Mouse (Mus musculus) neutrophil, adult 5-6 weeks (primary cell): Measurements from ENCODE around the gene Trmt11. TPM values are rescaled to one million over a fixed set of nuclear protein-coding genes. Genes with fewer than 3 reads are reported as not detected.
"Not testable (repeated sequence)": the region's sequence is repeated elsewhere in the genome, so short reads cannot be mapped to it uniquely, and the experiment has no call there.

Experiments used
- ATAC-seq: fragments of 151-379, 151-347 bp; 2 replicates; pipeline ENCODE4 v1.8.0; 2017; ENCODE audit warnings: mild to moderate bottlenecking, moderate TSS enrichment; ENCODE audit not compliant: insufficient number of reproducible peaks, poor library complexity, low FRiP score, severe bottlenecking; ENCODE audit errors: extremely low read depth
- total RNA-seq: library from RNA; stranded (forward); fragments of 200-1000 nt; gene quantifications from 2 replicates; pipeline ENCODE4 v1.2.3, GENCODE M21; 2017

Trmt11 gene
- total RNA-seq = 11.5 and 11.6 TPM in 2 replicates

DNA sequence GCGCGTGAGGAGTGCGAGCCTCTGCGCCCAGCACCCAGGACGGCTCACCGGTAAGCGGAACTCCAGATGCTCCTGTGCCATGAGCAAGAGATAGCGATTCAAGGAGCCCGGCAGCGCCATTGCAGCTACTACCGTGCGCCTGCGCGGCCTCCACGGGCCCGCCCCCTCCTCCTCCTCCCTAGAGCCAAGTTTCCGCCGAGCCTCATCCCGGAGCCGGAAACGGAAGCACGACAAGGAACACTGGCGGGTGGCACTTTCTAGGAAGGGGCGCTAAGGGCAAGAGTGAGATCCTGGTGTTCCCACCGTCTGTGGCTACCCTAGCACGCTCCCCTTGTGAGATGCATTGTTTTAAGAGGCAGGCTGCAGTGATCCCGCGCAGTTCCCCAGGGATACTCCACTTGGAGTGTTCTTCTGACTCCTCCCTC, at the start of gene Trmt11:
TSS of gene Trmt11 (minus strand) at position 208 of the 425 bp plus-strand sequence.
- peak; percentile 68 for ATAC-seq

DNA sequence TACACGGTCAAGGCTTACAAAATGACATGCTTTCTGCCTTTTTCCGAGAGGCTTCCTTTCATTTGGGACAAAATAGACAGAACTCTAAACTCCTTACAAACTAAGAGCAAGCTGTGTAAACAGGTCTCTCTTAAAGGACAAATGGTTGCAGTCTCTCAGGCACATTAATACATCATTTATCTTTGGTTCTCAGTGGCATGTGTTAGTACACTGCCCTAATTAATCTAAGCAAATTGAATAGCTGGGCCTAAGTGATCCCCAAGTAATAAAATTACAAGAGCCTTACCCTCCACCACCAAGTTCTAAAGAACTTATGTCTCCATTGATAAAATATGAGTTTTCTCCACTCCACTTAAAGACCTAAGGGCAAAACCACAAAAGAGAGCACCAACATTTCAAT, 47.1 kb upstream of the Trmt11 start:
- ATAC-seq = no peak

DNA sequence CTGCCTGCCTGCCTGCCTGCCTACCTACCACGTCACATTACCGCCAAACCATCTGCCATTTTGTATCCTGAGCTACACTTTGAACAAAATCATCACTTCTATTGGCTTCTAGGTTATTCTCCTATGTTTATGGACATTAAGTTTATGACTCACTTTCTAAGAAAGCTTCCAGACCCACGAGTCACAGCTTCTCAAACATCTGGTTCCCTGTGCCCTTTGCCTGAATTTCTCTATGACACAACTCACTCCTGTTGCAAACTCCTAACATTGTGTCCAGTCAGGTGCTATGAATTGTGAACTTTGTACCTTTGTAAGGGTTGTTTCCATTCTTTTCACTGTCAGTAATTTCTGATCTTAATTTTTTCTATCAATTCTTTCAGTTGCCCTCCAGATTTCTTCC, 37.7 kb upstream of the Trmt11 start:
- no peak for ATAC-seq

DNA sequence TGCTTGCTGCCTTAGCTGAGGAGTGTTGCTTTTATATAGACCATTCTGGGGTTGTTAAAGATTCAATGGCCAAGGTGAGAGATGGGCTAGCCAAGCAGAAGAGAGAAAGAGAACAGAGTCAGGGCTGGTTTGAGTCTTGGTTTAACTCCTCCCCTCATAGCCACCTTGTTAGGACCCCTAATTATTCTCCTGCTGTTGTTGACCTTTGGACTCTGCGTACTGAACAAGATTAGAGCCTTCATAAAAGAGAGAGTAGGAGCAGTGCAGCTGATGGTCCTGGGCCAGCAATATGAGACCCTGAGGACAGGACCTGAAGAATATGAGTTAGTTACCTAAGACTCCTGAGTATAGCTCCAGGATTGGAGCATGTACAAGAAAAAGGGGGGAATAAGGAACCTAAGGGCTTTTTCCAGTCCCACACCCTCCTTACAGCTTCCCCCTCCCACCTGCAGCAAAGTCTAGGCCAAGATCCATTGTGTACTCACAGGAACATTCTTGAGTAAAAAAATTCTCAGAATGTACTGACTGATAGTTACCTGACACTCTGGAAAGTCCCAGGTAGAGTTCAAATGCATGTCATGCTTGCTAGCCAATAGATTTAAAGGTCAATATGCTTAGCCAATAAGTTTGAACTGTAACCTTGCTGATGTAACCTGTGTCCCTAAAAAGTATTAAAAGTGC, 36.1 kb upstream of the Trmt11 start:
- ATAC-seq = not testable (repeated sequence)

DNA sequence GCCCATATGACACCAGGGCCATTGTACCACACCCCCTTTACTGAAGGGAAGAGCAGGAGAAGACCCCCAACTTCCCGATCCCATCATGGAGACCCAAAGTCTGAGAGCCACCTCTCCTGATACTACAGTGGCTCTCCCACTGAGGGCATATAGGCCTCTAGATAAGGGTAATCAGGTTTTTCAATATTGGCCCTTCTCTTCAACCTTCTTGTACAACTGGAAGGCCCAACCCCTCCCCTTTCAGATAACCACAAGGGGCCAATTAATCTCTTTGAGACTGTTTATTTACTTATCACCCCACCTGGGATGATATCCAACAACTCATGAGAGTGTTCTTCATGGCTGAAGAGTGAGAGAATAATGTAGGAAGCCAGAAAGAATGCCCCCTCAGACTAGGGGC, 32.2 kb upstream of the Trmt11 start:
- no peak for ATAC-seq

DNA sequence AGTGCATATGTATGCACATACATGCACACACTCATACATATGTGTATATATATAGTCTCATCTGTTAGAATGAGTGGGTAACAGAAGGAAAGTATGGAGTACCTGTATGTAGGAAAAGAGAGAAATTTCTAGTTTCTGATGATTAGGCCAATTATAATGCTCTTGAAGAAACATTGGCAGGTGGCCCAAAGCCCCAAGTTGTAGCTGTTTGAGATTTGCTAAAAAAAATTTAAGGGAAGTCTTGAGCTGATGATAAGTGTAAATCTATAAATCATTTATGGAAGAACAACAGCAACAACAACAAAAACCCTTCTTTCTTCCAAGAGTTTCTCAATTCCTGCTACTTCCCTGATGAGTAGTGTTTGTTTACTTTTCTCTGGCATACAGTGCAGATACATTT, 29.4 kb upstream of the Trmt11 start:
- ATAC-seq = no peak

DNA sequence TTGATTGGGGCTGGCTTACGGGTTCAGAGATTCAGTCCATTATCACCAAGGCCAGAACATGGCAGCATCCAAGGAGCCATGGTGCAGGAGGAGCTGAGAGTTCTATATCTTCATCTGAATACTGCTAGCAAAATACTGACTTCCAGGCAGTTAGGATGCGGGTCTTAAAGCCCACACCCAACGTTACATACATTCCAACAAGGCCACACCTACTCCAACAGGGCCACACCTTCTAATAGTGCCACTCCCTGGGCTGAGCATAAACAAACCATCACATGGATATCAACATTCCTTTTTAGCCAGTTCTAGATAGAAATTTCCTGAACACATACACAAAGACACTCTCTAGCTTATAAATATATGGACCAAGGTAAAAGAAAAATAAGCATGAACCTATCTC, 29.0 kb upstream of the Trmt11 start, which contains the start of gene Hint3:
TSS of gene Hint3 (minus strand) at position 120 of the 400 bp plus-strand sequence.
- ATAC-seq = no peak

DNA sequence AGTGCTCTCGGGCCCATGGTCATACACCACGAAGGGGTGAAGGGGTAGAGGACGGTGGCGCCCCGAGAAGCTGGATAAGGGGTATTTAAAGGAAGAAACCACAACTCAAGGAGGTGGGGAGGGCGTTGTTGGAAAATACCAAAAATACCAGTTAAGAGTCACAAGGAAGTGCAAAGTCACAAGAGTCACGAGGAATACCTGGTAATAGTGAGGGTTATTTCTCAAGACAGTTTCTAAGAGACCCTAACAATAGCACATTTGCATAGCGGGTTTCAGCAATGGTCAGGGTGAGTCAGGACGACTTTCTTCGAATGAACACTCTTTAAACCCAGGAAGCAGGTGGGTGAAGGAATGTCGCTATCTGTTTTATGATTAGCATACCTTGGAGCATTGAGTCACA, 27.9 kb upstream of the Trmt11 start:
- not testable (repeated sequence) for ATAC-seq

DNA sequence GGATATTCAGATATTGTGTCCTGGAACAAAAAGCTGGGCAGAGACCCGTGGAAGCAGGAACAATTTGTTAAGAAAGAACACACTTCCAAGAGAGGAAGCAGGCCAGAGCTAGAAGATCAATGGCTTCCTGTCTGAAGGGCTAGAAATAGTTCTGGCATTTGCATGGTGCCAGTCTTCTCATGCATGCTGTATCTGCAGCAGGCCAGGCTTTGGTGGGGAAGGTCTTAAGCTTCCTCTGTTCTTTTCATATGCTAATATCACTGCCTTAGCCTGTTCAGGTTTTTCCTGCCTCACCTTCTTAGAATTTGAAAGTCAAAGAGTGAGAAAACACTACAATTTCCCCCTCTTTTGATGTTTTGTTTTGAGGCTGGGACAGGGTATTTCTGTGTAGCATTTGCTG, 27.0 kb upstream of the Trmt11 start:
- ATAC-seq = no peak

DNA sequence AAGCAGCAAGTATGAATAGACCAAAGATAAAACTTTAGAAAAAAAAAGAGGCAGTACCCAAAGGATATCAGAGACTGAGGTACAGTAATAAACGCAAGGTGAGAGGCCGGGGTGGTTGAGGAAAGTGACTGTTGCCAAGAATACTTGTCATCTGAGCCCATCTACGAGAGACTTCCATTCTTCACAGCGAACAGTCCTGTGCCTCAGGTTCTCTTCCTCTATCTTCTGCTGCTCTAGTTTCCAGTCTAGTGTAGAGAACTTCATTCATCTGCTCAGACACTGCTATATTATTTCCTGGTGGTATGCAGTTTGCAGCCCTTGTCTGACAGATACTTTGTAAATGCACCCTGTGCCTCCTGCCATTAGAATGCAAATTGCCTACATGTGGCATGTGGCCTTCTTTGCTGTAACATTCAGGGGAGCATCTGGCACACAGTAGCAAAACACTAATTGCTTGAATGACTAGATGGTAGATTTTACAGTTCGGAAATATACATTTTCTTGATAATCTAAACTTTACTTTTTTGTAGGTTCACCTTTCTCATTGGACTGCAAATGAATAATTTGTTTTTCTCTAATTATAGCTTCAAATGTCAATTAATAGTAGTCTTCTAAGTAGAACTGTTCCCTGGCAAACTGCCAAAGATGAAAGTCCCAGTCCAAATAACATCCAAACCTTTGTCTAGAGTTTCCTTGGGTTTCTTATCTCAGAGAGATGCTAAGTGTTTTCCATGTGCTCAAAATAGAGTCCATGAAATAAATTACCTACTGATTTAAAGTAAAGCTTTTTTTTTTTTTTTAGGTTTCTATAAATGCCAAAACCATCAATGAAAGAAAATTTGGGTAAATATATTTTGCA, 23.8 kb upstream of the Trmt11 start:
- no peak for ATAC-seq

DNA sequence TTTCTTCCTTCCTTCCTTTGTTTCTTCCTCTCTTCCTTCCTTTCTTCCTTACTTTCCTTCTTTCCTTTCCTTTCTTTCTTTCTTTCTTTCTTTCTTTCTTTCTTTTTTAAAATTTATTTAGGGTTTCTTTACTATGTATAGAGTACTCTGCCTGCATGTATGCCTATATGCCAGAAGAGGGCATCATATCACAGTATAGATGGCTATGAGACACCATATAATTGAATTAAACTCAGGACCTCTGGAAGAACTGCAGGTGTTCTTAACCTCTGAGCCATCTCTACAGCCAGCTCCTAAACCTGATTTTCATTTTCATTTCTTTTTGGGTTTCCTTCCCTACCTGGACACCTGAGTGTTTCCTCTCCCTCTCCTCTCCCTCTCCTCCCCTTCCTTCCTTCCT, 22.4 kb upstream of the Trmt11 start:
- no peak; the same call in 1 of the 2 replicates for ATAC-seq

DNA sequence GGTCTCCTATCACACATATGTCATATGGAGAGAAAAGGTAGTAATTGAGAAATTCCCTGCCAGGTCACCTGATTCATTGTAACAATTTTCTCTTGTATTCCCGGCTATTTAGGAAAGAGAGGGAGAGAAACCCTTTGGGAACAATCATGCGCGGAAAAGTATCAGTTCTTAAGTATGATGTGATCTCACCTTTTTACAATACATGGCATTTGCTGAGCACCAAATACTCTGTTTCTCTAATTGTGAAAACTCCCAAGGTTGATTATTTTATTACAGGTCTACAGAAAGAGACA, 18.3 kb upstream of the Trmt11 start:
- ATAC-seq = no peak

DNA sequence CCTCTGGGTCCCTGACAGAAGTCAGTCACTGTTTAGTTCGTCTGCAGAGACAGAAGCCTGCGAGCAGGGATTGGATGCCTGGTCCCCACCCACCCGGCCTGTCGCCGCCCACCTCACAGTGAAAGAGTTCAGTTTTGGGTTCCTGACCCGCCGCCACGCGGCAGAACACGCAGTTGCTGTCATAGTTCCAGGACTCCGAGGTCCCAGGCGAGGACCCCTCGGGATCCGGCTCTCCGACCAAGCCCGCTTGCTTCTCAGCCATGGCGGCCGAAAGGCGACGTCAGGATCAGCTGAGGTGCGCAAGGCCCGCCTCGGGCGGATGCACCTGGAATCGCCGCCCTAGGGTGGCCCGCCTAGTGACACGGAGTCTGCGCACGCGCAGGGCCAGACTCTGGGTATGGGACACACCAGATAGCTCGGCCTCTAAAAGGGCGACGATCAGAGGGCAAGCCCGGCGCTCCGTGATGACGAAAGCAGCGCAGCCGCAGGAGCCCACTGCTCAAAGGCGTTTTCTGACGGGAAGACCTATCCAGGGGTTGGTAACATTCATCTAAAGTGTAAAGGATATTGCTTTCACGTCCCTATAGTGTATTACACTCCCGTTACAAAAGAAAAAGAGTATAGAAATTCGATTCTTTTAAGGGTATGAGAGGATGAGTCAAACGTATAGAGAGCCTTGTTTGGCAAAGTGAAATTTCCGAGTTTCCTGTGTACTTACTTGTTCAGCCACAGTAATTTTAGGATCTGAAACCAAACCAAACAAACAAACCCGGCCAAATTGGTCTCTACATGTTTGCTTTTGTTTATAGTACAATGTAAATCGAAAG, 17.8 kb upstream of the Trmt11 start:
- peak; percentile 94 for ATAC-seq

DNA sequence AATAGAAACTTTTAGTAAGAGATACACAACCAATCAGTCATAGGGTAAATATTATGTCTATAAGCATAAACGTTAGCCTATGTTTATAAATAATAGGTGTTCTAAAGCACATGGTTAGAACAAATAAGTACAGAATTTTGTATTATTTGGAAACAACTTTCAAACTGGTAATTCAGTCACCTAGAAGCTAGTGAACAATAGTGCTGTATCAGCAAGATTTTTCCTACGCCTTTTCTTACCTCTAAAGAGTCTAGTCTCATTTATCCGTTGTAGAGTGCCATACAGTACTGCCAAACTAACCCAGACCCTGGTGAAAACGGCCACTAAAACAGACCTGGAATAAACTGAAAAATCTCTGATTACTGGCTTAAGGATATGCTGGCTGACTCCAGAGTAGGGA, 12.5 kb upstream of the Trmt11 start:
- no peak for ATAC-seq

DNA sequence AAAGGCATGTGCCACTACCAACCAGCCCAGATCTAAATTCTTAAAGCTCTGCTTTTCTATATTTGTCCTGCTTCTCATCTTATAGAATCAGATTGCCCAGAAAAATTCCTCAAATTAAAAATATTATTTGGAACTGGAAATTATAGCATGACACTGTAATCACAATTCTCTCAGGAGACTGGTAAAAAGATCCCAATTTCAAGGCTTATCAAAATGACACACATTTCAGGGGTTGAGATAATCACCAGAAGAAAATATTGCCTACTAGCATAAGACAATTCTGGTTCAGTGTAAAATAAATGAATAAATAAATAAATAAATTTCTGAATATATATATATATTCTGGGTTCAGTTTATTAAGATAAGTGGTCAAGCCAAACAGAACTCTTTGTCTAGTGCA, 9.1 kb upstream of the Trmt11 start:
- ATAC-seq = no peak

DNA sequence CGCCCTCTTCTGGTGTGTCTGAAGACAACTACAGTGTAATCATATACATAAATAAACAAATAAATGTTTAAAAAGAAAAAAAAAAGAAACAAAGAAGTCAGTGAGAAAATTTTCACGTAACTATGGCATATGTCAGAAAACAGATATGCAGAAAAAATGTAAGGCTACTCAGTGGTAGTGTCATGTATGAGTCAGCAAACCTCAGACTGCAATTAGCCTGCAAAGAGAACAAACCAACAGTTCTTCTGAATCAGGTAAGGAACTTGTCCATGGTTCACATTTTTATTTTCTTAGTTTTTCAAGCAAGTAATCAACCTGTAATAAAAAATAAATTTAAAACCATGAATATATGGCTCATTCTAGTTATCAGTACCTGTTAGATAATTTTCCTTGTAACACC, 7.6 kb upstream of the Trmt11 start:
- ATAC-seq = no peak

DNA sequence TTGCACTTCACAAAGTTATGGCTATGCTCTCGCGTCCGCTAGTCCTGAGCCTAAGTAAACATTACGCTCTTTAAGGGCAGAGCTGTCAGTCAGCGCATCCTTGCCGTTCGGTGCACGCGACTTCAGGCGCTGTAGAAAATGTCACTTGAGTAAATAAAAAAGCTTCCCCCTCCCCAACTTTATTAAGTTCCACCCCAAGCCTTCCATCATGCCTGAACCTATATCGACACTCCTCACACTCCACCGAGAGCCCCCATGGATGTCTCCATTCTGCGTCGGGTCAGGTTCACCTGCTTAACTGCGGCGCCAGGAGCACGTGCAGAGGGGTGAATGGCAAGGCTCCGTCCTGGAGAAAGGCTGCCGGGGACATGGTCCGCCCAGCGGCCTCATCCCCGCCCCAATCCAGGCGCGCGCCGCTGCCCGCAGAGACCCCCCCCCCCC, 435 bp downstream of the Trmt11 start:
- peak; percentile 24 for ATAC-seq

DNA sequence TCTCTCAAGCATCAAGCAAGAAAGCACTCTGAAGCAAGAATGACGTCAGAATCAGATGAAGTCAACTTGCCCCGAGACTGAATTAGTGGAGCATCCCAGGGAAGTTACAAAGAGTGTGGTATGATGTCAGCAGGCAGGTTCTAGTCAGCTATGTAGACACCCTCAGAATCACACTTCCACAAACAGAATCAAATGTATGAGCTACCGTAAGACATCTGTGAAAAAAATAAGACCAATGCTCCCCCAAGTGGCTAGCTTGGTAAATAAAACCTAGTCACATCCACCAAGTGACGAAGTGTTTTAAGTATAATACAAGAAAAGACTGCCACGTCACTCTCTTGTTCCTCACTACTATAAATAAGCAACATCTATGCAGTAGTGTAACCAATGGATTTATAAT, 13.5 kb downstream of the Trmt11 start:
- ATAC-seq = no peak

DNA sequence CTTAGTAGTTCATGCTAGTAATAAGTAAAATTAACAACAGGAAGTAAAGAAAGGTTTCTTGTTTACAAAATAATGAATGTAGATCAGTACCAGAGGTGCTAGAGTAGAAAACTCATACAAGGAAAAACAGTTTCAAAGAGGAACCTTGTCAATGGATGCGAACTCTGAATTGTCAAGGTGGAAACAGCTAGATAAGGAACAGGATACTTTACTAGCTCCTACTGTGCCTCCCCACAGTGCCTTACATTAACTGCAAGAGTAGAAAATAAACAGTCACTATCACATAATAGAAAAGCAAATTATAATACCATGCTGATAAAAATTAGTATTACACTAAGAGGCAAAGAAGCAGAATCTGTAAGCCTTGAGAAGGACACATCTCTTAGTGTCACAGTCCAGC, 14.9 kb downstream of the Trmt11 start:
- ATAC-seq = no peak
